Mouse (Mus musculus): ENCODE results near the gene Cenpv.

GRCm38 (mm10) chr11:62550227-62550685, 11.2 kb upstream of the Cenpv start:
- TF ChIP-seq CTCF (IDR thresholded peaks at IDR 0.05; ENCODE audit: low read depth, low read length) (no peak), POLR2A (IDR thresholded peaks at IDR 0.05; ENCODE audit: borderline replicate concordance, low read depth, low read length) (no peak)

Data from bone marrow macrophage, adult 2 months (primary cell).